Mouse (Mus musculus): ENCODE measurements around the gene Fkbp6. TPM values are rescaled to one million over a fixed set of nuclear protein-coding genes. Genes with fewer than 3 reads are reported as not detected.

Fkbp6 gene
- polyA plus RNA-seq, 1 experiment = not detected

- H3K36me3 ChIP-seq (replicated peaks; ENCODE audit: low read length) = no peaks in the 10 kb centered on the region
- peaks cover 55% of the 10 kb centered on the region for H3K27me3 ChIP-seq (replicated peaks)
- TF ChIP-seq GATA1 (IDR thresholded peaks at IDR 0.05; ENCODE audit: borderline replicate concordance, low read length) = no peak
- no peak for TF ChIP-seq FLI1 (IDR thresholded peaks at IDR 0.05; ENCODE audit: low read length)
- no peaks in the 10 kb centered on the region for H3K4me1 ChIP-seq
- no peaks in the 10 kb centered on the region for H3K9me3 ChIP-seq
- H3K4me3 ChIP-seq (replicated peaks) = no peak overlapping the region
Measured at GRCm38 (mm10) chr5:135290703-135291102, 59.1 kb downstream of the Fkbp6 start.

- TF ChIP-seq GATA1 (IDR thresholded peaks at IDR 0.05; ENCODE audit: borderline replicate concordance, low read length) = no peak
- TF ChIP-seq FLI1 (IDR thresholded peaks at IDR 0.05; ENCODE audit: low read length) = no peak
- H3K4me3 ChIP-seq (replicated peaks) = no peak overlapping the region
- H3K4me1 ChIP-seq = no peaks in the 10 kb centered on the region
- peaks cover 66% of the 10 kb centered on the region for H3K27me3 ChIP-seq (replicated peaks)
- peaks cover 6% of the 10 kb centered on the region for H3K9me3 ChIP-seq
- no peaks in the 10 kb centered on the region for H3K36me3 ChIP-seq (replicated peaks; ENCODE audit: low read length)
Measured at GRCm38 (mm10) chr5:135286926-135287325, 62.9 kb downstream of the Fkbp6 start.

- Histone ChIP-seq H3K4me1 (no peaks in the 10 kb centered on the region), H3K4me3 (replicated peaks) (no peak overlapping the region), H3K9me3 (peaks cover 6% of the 10 kb centered on the region), H3K27me3 (replicated peaks) (peaks cover 67% of the 10 kb centered on the region), H3K36me3 (replicated peaks; ENCODE audit: low read length) (no peaks in the 10 kb centered on the region)
- no peak for TF ChIP-seq FLI1 (IDR thresholded peaks at IDR 0.05; ENCODE audit: low read length)
- no peak for TF ChIP-seq GATA1 (IDR thresholded peaks at IDR 0.05; ENCODE audit: borderline replicate concordance, low read length)
Measured at GRCm38 (mm10) chr5:135286185-135286584, 63.7 kb downstream of the Fkbp6 start.

GRCm38 (mm10) chr5:135285211-135285610 lies 64.6 kb downstream of the Fkbp6 start:
- Histone ChIP-seq H3K9me3 (peaks cover 6% of the 10 kb centered on the region), H3K4me3 (replicated peaks) (no peak overlapping the region), H3K36me3 (replicated peaks; ENCODE audit: low read length) (no peaks in the 10 kb centered on the region), H3K27me3 (replicated peaks) (peaks cover 59% of the 10 kb centered on the region), H3K4me1 (no peaks in the 10 kb centered on the region)
- no peak for TF ChIP-seq GATA1 (IDR thresholded peaks at IDR 0.05; ENCODE audit: borderline replicate concordance, low read length)
- no peak for TF ChIP-seq FLI1 (IDR thresholded peaks at IDR 0.05; ENCODE audit: low read length)

GRCm38 (mm10) chr5:135280226-135280625 lies 69.6 kb downstream of the Fkbp6 start:
- Histone ChIP-seq H3K9me3 (peaks cover 6% of the 10 kb centered on the region), H3K27me3 (replicated peaks) (peaks cover 48% of the 10 kb centered on the region), H3K36me3 (replicated peaks; ENCODE audit: low read length) (no peaks in the 10 kb centered on the region), H3K4me3 (replicated peaks) (no peak overlapping the region), H3K4me1 (0 out of 2 replicates have a peak, but pooled peaks cover 3% of the 10 kb centered on the region)
- no peak for TF ChIP-seq GATA1 (IDR thresholded peaks at IDR 0.05; ENCODE audit: borderline replicate concordance, low read length)
- no peak for TF ChIP-seq FLI1 (IDR thresholded peaks at IDR 0.05; ENCODE audit: low read length)

GRCm38 (mm10) chr5:135276597-135276996 lies 73.2 kb downstream of the Fkbp6 start:
- Histone ChIP-seq H3K9me3 (no peaks in the 10 kb centered on the region), H3K4me3 (replicated peaks) (no peak overlapping the region), H3K36me3 (replicated peaks; ENCODE audit: low read length) (no peaks in the 10 kb centered on the region), H3K27me3 (replicated peaks) (peaks cover 40% of the 10 kb centered on the region), H3K4me1 (peaks cover 6% of the 10 kb centered on the region; the same call in 1 of the 2 replicates)
- no peak for TF ChIP-seq GATA1 (IDR thresholded peaks at IDR 0.05; ENCODE audit: borderline replicate concordance, low read length)

- H3K27me3 ChIP-seq (replicated peaks) = peaks cover 40% of the 10 kb centered on the region
- H3K4me3 ChIP-seq (replicated peaks) = no peak overlapping the region
- H3K4me1 ChIP-seq = peaks cover 6% of the 10 kb centered on the region; the same call in 1 of the 2 replicates
- H3K36me3 ChIP-seq (replicated peaks; ENCODE audit: low read length) = no peaks in the 10 kb centered on the region
- H3K9me3 ChIP-seq = no peaks in the 10 kb centered on the region
- TF ChIP-seq FLI1 (IDR thresholded peaks at IDR 0.05; ENCODE audit: low read length) = no peak
- no peak for TF ChIP-seq GATA1 (IDR thresholded peaks at IDR 0.05; ENCODE audit: borderline replicate concordance, low read length)
Measured at GRCm38 (mm10) chr5:135274663-135275396, 75.0 kb downstream of the Fkbp6 start.

GRCm38 (mm10) chr5:135271563-135272165 lies 78.2 kb downstream of the Fkbp6 start:
- no peak overlapping the region for H3K4me3 ChIP-seq (replicated peaks)
- H3K9me3 ChIP-seq = peaks cover 5% of the 10 kb centered on the region; the same call in 1 of the 2 replicates
- TF ChIP-seq GATA1 (IDR thresholded peaks at IDR 0.05; ENCODE audit: borderline replicate concordance, low read length) (no peak), FLI1 (IDR thresholded peaks at IDR 0.05; ENCODE audit: low read length) (no peak)

GRCm38 (mm10) chr5:135270361-135270760 lies 79.5 kb downstream of the Fkbp6 start:
- H3K4me1 ChIP-seq = peaks cover 3% of the 10 kb centered on the region; the same call in 1 of the 2 replicates
- H3K4me3 ChIP-seq (replicated peaks) = no peak overlapping the region
- H3K9me3 ChIP-seq = peaks cover 5% of the 10 kb centered on the region; the same call in 1 of the 2 replicates
- H3K36me3 ChIP-seq (replicated peaks; ENCODE audit: low read length) = no peaks in the 10 kb centered on the region
- no peak for TF ChIP-seq FLI1 (IDR thresholded peaks at IDR 0.05; ENCODE audit: low read length)
- no peak for TF ChIP-seq GATA1 (IDR thresholded peaks at IDR 0.05; ENCODE audit: borderline replicate concordance, low read length)
- peaks cover 37% of the 10 kb centered on the region for H3K27me3 ChIP-seq (replicated peaks)

More at GRCm38 (mm10) chr5:135271563-135272165, 78.2 kb downstream of the Fkbp6 start:
- Histone ChIP-seq H3K36me3 (replicated peaks; ENCODE audit: low read length) (no peaks in the 10 kb centered on the region), H3K4me1 (peaks cover 5% of the 10 kb centered on the region; the same call in 1 of the 2 replicates), H3K27me3 (replicated peaks) (peaks cover 46% of the 10 kb centered on the region)

GRCm38 (mm10) chr5:135269451-135269850 lies 80.4 kb downstream of the Fkbp6 start:
- TF ChIP-seq GATA1 (IDR thresholded peaks at IDR 0.05; ENCODE audit: borderline replicate concordance, low read length) (no peak), FLI1 (IDR thresholded peaks at IDR 0.05; ENCODE audit: low read length) (no peak)

More at GRCm38 (mm10) chr5:135269451-135269850, 80.4 kb downstream of the Fkbp6 start:
- Histone ChIP-seq H3K4me3 (replicated peaks) (no peak overlapping the region), H3K27me3 (replicated peaks) (peaks cover 33% of the 10 kb centered on the region), H3K9me3 (peaks cover 5% of the 10 kb centered on the region; the same call in 1 of the 2 replicates), H3K36me3 (replicated peaks; ENCODE audit: low read length) (no peaks in the 10 kb centered on the region), H3K4me1 (peaks cover 6% of the 10 kb centered on the region)
